Mouse (Mus musculus) myocyte (in vitro differentiated cells): ENCODE results near the gene Arhgap10.

Experiments
- CEBPB ChIP-seq: IDR thresholded peaks from 2 replicates; pipeline ENCODE4 v1.6.1; 2011; ENCODE audit warnings: mild to moderate bottlenecking, moderate library complexity; ENCODE audit not compliant: poor library complexity, insufficient read depth, severe bottlenecking
- MYOG ChIP-seq, 3 experiments: IDR thresholded peaks; one replicate each; pipeline ENCODE4 v1.6.1; 2011; ENCODE audit warnings: control low read depth in 2 of 3, low read depth in 2 of 3, mild to moderate bottlenecking in 2 of 3; ENCODE audit not compliant: insufficient read length in 2 of 3, control insufficient read depth in 1 of 3, insufficient read depth in 1 of 3
- POLR2A ChIP-seq: IDR thresholded peaks from one replicate; pipeline ENCODE4 v1.6.1; 2011; ENCODE audit warnings: low read depth, mild to moderate bottlenecking, control low read depth, moderate library complexity; ENCODE audit not compliant: insufficient read length
- USF1 ChIP-seq: IDR thresholded peaks from one replicate; pipeline ENCODE4 v1.6.1; 2011; ENCODE audit warnings: low read depth, mild to moderate bottlenecking, control low read depth, moderate library complexity

DNA sequence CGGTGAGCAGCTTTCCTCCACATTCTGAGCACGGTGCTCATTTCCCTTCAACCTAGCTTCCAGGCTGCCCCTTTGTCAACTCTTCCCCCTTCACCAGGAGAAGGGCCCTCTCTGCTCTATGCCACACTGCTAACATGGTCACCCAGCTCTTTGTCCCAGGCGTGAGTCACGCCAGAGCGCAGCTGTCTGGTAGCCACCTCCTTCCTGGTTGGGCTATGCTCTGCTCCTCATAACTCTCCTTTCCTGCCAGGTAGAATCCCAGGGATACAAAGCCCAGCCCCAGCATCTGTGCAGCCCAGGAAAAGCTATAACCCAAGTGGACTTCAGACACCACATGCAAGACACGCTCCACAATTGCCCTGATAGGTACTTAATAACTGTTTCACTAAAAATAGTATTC is 256.5 kb downstream of the Arhgap10 start:
- TF ChIP-seq CEBPB (no peak), POLR2A (no peak), USF1 (no peak), MYOG (IDR thresholded peaks at IDR 0.05; ENCODE audit: control insufficient read depth in 1 of 3, insufficient read depth in 1 of 3, insufficient read length in 2 of 3, low read depth in 2 of 3) (no peak)
